Mouse (Mus musculus) left cerebral cortex, postnatal 25 days (tissue): Measurements from ENCODE around the gene Ttc30a2. TPM values are rescaled to one million over a fixed set of nuclear protein-coding genes. Genes with fewer than 3 reads are reported as not detected.
"Not testable (repeated sequence)": the region's sequence is repeated elsewhere in the genome, so short reads cannot be mapped to it uniquely, and the experiment has no call there.

ENCODE experiments used
- DNase-seq, 2 experiments: peaks; one replicate each; pipeline ENCODE4 v3.0.0; 2022; ENCODE audit warnings: low spot score in 2 of 2, mixed read lengths in 1 of 2
- intact Hi-C: fragments of 180-260 bp; cut with DNase I; formaldehyde crosslinking; loops from one replicate; pipeline ENCODE4 v1.15.1; 2025
- total RNA-seq, 2 experiments: library from RNA; stranded (reverse); gene quantifications; 2 replicates each; pipeline ENCODE4 v1.2.3; 2021

The Ttc30a2 gene
- under 1 TPM; 0.25 to 0.85 TPM for total RNA-seq

DNA sequence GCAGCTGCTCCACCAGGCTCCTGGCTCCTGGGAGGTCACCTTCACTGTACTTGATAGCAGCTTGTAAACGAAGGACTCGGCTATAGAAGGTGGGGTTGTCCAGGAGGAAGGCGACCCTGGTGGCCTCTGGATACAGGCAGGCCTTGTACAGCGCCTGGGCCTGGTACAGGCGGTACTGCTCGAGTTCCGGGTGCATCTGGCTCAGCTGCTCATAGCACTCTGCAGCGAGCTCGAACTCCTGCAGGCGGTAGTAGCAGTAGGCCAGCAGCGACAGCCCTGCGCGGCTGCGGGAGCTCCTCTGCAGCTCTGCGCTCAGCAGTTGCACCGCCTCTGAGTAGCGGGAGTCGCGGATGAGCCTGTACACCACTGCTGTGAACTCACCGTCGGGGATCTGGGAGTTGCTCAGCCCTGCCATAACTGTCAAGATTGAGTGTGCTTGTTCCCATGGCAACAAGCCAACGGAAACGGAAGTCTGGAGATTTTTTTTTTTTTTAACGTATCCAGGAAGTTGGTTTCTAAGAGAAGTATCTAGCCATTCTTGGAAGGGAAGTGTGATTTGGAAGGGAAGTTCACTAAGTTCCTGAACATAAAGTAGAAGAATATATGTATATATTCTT, at the start of gene Ttc30a2:
TSS of gene Ttc30a2 (minus strand) at position 419 of the 617 bp plus-strand sequence.
- DNase-seq, intact Hi-C loops: not testable (repeated sequence)

DNA sequence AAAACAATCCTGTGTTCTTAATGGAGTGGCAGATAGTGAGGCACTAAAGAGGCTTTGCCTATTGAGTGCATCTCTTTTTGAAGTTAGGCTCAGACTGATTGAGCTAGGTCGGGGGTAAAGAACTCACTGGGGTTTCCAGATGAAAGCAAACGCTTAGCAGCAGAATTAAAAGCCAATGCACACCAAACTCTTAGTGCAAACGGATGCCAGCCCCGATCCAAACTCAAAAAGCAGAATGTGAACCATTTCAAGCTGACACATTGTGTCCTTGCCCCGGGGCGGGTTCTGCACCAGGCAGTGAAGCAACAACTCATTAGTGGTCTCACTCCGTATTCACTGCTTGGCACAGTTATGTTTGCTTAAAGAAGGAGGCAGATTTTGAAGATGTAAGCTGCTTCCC, 38.9 kb upstream of the Ttc30a2 start:
- no peak for DNase-seq
- intact Hi-C loops: no loop called here

DNA sequence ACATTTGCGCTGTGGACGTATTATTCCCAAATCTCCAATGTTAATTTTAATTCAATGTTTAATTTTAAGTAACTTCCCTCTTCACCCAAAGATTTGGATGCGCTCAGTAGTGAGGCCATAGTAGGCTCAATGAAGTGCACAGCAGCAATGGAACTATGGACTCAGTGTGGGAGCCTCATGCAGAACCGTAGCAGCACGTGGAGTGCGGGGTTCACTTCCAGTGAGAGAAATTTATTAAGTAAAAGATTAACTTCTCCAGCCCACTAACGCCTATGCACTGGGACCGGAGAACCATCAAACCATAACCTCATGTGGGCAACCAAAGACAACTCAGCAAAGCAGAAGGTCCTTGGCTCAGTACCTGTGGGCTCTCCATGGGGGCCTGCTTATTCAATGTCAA, 38.2 kb upstream of the Ttc30a2 start:
- intact Hi-C loops: no loop called here
- DNase-seq: no peak

DNA sequence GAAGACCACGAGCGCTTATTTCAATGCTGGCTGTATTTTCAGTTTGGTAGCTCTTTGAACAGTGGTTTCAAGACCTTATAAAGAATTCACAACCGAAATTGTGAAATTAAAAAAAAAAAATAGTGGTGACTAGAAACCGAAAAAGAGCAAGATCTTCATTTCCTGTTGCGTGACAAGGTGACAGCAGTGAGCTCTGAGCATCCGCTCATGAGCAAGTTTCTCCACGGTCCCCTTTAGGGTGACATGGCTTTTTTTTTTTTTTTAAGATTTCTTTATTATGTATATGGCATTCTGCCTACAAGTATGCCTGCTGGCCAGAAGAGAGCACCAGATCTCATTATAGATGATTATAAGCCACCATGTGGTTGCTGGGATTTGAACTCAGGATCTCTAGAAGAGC, 37.5 kb upstream of the Ttc30a2 start:
- intact Hi-C loops: no loop called here
- DNase-seq: no peak

DNA sequence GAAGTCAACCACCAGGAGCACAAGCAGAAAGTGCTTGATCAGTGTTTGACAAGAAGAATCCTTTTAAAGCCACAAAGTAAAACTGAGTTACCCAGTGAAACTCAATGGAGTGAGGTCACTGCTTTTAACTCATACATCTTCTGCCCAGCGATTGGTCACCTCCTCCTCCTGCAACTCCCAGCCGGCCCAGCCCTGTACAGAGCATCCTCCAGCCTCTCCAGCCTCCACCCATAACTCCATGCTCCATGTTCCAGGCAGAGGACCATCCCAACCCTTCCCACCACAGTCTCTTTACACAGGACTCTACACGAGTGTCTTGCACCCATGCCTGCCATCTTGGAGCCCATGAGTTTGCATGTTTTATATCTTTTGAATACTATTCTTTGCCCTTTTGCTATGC, 36.7 kb upstream of the Ttc30a2 start:
- intact Hi-C loops: no loop called here
- DNase-seq: no peak

DNA sequence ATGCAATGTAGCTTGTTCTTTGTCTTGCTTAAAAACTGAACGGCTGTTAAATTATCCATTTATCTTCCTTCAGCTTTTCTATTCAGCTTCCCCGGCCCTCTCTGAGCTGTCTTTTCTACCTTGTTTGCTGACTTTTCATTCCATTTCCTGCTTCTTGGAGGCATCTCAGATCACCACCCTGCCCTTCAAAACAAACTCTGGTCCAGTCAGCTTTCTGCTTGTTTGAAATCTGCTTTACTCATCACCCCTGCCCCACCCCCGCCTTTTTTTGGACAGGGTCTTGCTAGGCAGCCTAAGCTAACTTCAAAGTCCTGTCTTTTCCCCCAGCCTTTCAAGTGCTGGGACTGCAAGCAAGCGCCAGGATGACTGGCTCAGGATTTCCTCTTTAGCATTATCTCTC, 28.2 kb upstream of the Ttc30a2 start:
- intact Hi-C loops: no loop called here
- no peak for DNase-seq

DNA sequence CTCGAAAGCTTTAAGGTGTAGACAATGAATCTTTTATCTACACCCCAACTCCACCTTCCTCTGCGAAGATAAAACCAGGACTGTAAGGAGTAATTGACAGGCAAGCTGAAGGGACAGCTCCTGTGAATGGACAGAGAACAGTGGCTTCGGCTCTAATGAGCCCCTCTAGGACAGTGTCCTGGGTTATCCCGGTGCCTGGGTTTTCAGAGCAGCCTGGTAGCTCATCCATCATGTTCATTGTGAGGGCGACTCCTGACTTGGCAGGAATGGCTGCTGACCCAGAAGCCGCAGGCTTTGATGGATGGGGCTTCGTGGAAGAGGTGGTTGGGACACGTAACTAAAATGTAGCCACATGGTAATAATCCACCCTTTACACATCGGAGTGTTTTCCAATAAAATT, 24.9 kb upstream of the Ttc30a2 start:
- DNase-seq: no peak
- intact Hi-C loops: no loop called here

DNA sequence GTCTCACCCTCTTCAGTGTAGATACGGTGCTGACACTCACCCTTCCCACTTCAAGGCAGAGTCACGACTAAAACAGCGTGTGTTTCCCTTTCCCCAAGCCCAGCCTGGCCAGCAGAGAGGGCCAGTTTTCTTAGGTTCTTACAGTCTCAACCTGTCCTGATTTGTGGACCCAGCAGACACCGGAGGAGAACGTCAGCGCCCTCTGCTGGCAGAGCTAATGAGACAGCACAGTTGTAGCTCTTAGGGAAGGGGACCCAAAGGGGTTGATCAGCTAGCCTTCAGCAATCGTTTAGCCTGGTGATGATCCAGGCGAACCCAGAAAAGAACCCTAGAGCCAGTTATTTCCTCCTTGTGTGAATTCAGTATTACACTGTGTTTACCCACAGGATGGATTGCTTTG, 23.4 kb upstream of the Ttc30a2 start:
- intact Hi-C loops: no loop called here
- DNase-seq: peak; percentile 42 to 55

DNA sequence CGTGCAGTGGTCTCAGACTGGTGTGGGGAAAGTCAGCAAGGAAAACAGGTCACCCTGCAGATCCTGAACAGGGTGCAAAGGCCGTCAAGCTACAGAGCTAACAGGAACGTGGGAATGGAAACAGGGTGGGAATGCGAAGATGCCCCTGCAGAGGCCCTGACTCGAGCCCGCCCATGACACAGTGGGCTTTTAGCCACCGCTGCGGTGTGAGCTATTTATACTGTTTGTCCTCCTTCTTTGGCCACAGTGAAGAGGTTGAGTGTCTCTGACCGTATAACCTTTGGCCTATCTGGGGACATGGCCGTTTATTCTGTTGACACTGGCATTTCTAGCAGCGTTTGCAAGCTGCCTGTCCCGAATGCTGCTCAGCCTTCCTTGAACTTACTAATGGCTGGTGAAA, 21.7 kb upstream of the Ttc30a2 start:
- DNase-seq: no peak
- intact Hi-C loops: no loop called here

DNA sequence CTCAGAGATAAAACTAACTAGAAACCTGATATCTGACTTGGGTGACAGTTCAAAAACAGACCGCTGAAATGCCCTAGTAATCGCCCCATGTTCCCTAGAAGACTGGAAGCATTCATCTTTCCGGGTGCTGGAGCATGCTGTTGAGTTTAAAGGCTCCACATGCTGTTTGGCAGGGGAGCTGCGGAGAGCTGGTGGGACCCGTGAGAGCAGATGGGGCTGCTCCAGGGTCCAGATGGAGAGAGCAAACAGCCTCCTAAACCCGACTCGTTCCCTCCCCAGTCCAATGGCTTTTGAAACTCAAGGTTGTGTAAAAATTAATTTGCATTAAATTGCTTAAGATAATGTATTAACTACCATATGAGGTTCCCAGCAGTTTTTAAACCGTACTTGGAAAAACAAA, 20.7 kb upstream of the Ttc30a2 start:
- DNase-seq: no peak
- intact Hi-C loops: no loop called here

DNA sequence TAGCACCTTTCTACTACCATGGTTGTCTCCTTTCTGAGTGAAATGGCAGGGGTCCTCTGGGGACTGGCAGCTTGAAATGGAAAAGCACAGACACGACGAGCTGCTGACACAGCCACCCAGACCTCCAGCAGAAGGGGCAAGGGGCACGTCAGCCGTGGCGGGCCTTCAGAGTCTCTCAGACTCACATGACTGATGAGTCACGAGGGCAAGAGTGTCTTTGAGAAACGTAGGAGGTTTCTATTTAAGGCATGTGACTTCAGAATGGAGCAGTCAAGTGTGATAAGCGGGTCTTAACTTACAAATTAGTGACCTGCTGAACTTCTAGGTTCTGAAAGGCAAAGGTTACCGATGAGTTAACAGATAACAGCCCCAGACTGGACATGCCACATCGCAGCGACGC, 19.8 kb upstream of the Ttc30a2 start:
- intact Hi-C loops: no loop called here
- no peak for DNase-seq

DNA sequence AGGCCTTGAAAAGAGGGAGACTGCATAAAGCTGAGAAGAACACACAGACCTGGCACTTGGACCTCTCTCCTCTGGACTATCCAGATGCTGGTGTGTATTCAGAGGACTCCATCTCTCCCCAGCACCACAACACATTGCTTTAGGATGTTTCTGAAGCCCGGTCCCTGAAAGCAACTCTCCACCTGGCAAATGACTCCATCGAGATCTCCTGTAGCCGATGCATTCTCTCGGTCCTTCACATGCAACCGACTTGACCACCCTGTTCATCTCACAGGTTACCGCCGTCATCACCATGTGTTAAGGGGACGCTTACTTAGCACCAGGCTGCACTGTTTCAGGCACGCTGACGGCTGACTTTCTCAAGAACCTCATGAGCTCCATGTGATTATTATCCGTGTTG, 16.9 kb upstream of the Ttc30a2 start:
- no peak for DNase-seq
- intact Hi-C loops: no loop called here

DNA sequence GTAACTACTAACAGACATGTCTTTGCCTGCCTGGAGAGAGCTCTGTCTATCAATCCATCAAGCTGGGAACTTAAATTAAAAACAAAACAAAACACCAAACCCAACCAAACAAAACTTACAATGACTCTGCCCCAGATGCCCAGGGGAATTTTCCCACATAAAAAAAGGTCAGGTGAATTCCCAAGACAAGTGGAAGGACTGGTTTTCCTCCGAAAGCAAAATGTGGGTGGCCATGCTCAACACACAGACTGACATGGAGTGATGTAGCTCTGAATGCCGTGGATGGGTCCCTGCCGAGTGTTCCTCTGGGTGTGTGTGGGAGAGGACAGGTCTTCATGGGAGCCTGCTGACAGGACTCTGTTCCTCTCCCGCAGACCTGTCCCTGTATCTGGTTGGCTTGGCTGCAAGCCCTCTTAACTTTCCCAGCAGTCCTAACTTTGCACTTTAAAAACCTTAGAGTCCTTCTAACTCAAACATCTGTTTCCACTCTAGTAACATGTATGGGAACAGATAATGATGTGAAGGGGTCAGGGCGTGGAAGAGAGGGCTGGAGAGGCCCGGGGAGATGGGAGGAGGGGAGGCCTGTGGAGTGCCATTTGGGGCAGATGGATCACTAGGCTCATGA, 13.7 kb upstream of the Ttc30a2 start:
- intact Hi-C loops: no loop called here
- no peak for DNase-seq

DNA sequence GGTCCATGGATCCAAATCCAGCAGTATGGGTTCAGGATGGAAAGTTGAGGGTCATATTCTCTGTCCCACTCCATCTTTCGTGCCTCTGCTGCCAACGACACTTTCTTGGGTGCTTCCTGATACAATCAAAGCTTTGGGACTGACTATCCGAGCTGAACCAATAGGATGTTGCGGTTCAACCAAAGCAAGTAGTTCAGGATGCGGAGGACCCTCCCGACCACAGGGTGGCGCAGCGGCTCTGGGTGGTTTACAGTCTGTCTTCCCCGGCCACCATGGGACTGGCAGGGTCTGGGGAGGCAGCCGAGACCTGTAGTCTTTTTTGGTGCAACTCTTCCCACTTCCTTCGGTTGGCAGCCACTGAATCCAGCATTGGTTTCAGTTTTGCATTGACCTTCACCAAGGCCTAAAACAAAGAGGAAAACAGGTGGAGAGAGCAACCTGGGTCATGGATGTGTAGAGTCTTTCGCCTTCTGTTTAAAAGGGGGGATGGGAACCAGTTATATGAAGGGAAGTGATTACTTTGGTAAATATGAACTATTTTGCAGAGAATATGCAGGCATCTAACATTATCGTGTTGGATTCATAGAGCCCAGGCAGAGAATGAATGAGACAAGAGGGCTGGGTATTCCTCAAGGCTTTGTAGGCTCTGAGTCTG, 13.0 kb upstream of the Ttc30a2 start:
- peak; percentile 44 to 53 for DNase-seq
- intact Hi-C loops: no loop called here

DNA sequence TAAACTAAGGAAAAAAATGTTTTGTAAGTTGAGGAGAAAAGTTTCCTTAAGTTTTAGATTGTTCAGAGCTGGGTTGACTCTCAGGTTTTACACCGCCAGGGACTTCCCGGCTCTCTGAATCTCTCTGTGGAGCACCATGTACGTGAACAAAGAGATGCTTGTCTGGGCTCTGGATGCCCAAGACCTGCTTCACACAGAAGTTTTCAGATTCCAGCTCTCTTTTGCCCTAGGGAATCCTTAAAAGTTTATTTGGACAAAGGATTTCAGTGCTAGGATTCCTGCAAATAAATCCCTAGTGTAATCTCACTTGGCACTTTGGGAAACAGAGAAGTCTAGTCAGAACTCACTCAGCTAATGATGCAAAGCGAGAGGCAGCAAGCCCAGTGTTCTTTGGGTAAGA, 11.7 kb upstream of the Ttc30a2 start:
- DNase-seq: no peak
- intact Hi-C loops: no loop called here

DNA sequence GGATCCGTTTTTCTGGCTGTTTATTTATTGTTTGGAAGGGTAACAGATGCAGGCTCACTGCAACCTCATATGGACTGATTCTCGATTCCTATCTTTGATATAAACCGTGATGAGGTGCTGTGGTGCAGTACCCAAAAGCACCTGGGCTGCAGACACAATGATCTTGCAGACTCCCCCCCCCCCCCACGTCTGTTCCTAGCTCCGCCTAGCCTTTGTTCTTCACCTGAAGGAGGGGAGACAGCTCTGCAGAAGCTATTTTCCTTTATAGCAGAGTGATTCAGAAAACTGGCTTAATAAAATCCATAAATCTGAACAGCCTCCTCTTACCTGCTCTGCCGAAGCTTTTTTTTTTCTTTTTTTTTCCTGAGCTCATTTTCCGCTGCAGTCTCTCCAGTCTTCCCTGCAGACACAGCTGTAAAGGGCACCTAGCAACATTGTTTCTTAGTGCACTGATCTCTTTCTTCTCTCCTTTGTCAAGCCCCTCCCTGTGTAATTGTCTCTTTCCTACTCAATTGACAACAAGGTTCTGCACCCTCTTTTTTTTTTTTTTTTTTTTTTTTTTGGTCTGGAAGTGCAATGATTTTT, 10.9 kb upstream of the Ttc30a2 start:
- intact Hi-C loops: no loop called here
- DNase-seq: no peak

DNA sequence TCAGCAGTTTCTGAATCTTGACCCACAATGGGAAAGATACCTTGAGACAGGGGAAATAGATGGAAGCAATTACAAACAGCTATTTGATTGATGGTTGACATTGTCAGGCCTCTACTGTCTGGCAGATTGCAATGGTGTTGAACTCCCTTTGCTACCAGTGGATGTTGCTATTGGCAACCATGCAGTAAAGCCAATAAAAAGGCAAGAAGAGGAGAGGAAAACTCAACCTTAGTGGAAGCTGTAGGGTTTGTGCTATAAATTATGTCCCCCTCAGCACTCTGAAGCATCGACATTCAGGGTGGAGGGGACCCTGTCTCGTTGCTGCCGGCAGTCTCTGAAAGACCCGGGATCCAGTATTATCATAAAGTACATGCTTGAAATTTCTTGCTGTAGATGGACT, 10.4 kb upstream of the Ttc30a2 start:
- DNase-seq: peak in 1 of 2 experiments; percentile 23
- intact Hi-C loops: no loop called here

DNA sequence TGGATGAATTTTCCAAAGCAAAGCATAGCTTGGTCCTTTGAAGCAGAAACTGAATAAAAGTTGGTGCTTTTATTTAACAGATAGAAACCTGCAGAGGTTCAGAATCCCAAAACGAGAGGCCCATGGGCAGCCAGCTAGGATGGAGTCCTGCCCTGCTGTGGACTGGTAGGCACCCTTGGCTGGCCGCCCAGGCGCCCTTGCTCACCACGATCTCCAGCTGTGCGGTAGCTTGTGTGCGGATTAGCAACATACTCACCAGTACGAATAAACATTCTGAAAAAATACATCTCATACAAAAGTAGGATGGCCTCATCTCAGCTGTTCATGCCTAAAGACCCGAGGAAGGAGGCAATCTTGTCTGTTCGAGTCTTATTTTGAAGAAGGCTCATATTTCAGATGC, 9.8 kb upstream of the Ttc30a2 start:
- intact Hi-C loops: no loop called here
- no peak for DNase-seq

DNA sequence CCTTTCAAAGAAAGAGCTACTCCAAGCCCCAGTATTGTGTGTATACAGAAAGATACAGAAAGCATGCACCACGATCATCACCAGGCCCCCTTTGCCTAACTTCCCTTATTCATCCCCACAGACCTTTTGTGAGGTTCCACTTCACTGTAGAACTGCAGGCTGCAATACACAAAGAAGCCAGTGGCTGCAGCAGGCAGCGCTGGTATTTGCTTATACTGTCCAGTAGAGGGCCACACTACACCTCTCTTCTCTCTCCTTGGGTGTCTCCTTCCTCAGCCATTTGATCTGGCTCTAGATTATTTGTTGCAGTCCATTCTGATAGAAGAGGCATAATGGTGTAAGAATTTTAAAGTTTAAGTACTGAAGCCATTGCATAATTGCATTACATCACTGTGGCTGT, 7.2 kb upstream of the Ttc30a2 start:
- peak; percentile 78 to 89 for DNase-seq

DNA sequence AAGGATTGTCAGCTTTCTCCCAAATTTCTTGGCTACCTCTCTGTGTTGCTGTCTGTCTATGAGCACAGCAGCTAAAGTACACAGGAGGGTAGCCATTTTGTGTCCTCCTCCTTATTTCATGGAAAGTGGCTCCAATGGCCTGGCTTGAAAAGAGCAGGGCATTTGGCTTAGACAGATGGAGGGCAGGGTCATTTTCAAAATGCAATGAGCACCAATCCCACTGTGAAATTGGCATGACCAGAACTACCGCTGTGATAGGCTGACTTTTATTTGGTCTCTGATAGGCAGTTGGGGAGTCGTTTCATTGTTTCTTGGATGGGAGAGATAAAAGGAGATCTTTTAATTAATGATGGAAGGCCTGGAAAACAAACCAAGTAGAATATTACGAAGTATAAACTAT, 5.9 kb upstream of the Ttc30a2 start:
- intact Hi-C loops: loop anchor here (1.0 kb wide), 1 partner anchor 86 kb away; no protein-coding TSS in a partner anchor
- no peak for DNase-seq

More for the DNA sequence above, 7.2 kb upstream of the Ttc30a2 start:
- intact Hi-C loops: loop anchor here (1.0 kb wide), 1 partner anchor 82 kb away; no protein-coding TSS in a partner anchor

DNA sequence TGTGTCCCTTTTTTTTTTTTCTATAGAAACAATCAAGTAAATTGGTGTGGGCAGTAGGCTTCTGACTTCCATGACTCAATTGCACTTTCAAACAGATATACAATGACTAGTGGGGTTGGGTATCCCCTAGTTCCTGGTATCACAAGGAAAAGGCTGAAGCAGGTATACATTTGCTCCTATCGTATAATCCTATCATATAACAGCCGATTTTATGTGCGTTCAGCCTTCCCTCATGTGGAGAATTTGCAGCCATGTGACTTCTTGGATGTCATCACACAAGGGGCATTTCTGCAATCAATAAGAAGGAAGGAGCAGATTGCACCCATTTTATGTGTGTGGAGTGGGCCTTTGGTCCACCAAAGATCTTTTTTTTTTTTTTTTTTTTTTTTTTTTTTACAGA, 5.1 kb upstream of the Ttc30a2 start:
- DNase-seq: no peak
- intact Hi-C loops: no loop called here
